Mouse (Mus musculus) myocyte (in vitro differentiated cells): Measurements from ENCODE around the gene Sox18.

Source experiments
- MAX ChIP-seq: IDR thresholded peaks from one replicate; pipeline ENCODE4 v1.6.1; 2011; ENCODE audit warnings: low read depth, mild to moderate bottlenecking, control low read depth
- POLR2A ChIP-seq: IDR thresholded peaks from one replicate; pipeline ENCODE4 v1.6.1; 2011; ENCODE audit warnings: low read depth, mild to moderate bottlenecking, control low read depth, moderate library complexity; ENCODE audit not compliant: insufficient read length

- TF ChIP-seq POLR2A, result no peak
- TF ChIP-seq MAX, result no peak
Observed at GRCm38 (mm10) chr2:181683381-181683780, 11.9 kb upstream of the Sox18 start.
